Mouse (Mus musculus) lung, embryonic 16.5 days (tissue): ENCODE measurements around the gene Nit1. TPM values are rescaled to one million over a fixed set of nuclear protein-coding genes. Genes with fewer than 3 reads are reported as not detected.

Experiments
- ATAC-seq: fragments of 200-750 bp; cut with Nextera tagmentation; 2 replicates; pipeline ENCODE4 v1.8.0; 2017; ENCODE audit warnings: low read depth, mild to moderate bottlenecking, moderate library complexity
- H3K27ac ChIP-seq: fragments of 300-500 bp; sonication (generic); 2 replicates; pipeline ENCODE4 v1.5.1; 2014; ENCODE audit warnings: mild to moderate bottlenecking, control low read depth, low read length
- H3K27me3 ChIP-seq: fragments of 300-500 bp; sonication (generic); 2 replicates; pipeline ENCODE4 v1.6.1; 2014; ENCODE audit warnings: low read depth, low read length, mixed read lengths; ENCODE audit not compliant: control insufficient read depth, insufficient read depth
- H3K36me3 ChIP-seq: fragments of 300-500 bp; sonication (generic); 2 replicates; pipeline ENCODE4 v1.6.1; 2014; ENCODE audit warnings: low read length; ENCODE audit not compliant: control insufficient read depth, insufficient read depth
- H3K4me1 ChIP-seq: fragments of 300-500 bp; sonication (generic); replicated peaks from 2 replicates; pipeline ENCODE4 v1.6.1; 2014; ENCODE audit warnings: low read length, mixed read lengths; ENCODE audit not compliant: control insufficient read depth, insufficient read depth
- H3K4me2 ChIP-seq: fragments of 300-500 bp; sonication (generic); 2 replicates; pipeline ENCODE4 v1.6.1; 2014; ENCODE audit warnings: low read depth, low read length, control low read depth
- H3K4me3 ChIP-seq: fragments of 300-500 bp; sonication (generic); 2 replicates; pipeline ENCODE4 v1.5.1; 2014; ENCODE audit warnings: mild to moderate bottlenecking, low read length, control low read depth
- H3K9ac ChIP-seq: fragments of 300-500 bp; sonication (generic); 2 replicates; pipeline ENCODE4 v1.6.1; 2014; ENCODE audit warnings: low read length, control low read depth
- H3K9me3 ChIP-seq: fragments of 300-500 bp; sonication (generic); 2 replicates; pipeline ENCODE4 v1.6.1; 2016; ENCODE audit warnings: low read length; ENCODE audit not compliant: control insufficient read depth
- WGBS: fragments of 180-500 bp; shearing (Covaris S2); extraction: QIAGEN DNeasy Blood & Tissue Kit; methylation state at CpG from one replicate; pipeline ENCODE4 v1.1.7; 2014; 5-methylcytosine and 5-hydroxymethylcytosine counted together
- polyA plus RNA-seq: library from polyadenylated mRNA; unstranded; fragments of >200 nt; fragmentation: Nextera tagmentation; extraction: Ambion mirVana; gene quantifications from 2 replicates; pipeline ENCODE4 v1.2.1, GENCODE M21; 2015

Gene Nit1
- 43.5 and 44.9 TPM in 2 replicates for polyA plus RNA-seq

- WGBS, result 1% methylated on average over 53 of the region's 53 CpGs
- Histone ChIP-seq H3K4me1 (peaks cover 11% of the 10 kb centered on the region), H3K4me2 (peak within 1 kb of the TSS; percentile 81), H3K27me3 (no peaks in the 10 kb centered on the region), H3K4me3 (peak within 1 kb of the TSS; percentile 79), H3K9me3 (peaks cover 4% of the 10 kb centered on the region; the same call in 1 of the 2 replicates), H3K36me3 (peaks cover 16% of the 10 kb centered on the region), H3K9ac (peak within 1 kb of the TSS; percentile 82), H3K27ac (peak within 1 kb of the TSS; percentile 26)
- ATAC-seq, result peak; percentile 94
These were observed at the start of gene Nit1, which contains the start of gene Pfdn2 for GRCm38 (mm10) chr1:171345225-171346094. Gene Nit1, minus strand, starts transcription at chr1:171345646. Gene Pfdn2, plus strand, starts transcription at chr1:171345670.

- Histone ChIP-seq H3K27ac (no peak overlapping the region), H3K4me3 (no peak overlapping the region), H3K9me3 (no peaks in the 10 kb centered on the region), H3K9ac (no peak overlapping the region), H3K4me2 (no peak overlapping the region), H3K4me1 (no peaks in the 10 kb centered on the region), H3K36me3 (no peaks in the 10 kb centered on the region), H3K27me3 (no peaks in the 10 kb centered on the region)
- peak; percentile 50; the same call in 1 of the 2 replicates for ATAC-seq
- 62% methylated on average over 4 of the region's 4 CpGs for WGBS
These were observed 44.7 kb upstream of the Nit1 start for GRCm38 (mm10) chr1:171390101-171390500.

- Histone ChIP-seq H3K4me3 (peak within 1 kb of the TSS; percentile 13; the same call in 1 of the 2 replicates), H3K4me1 (no peaks in the 10 kb centered on the region), H3K9ac (no peak within 1 kb of the TSS), H3K36me3 (no peaks in the 10 kb centered on the region), H3K27ac (no peak within 1 kb of the TSS; the same call in 1 of the 2 replicates), H3K9me3 (no peaks in the 10 kb centered on the region), H3K4me2 (no peak within 1 kb of the TSS), H3K27me3 (no peaks in the 10 kb centered on the region)
- 0 out of 2 replicates have a peak, but pooled peaks have one; percentile 35 for ATAC-seq
- WGBS, result 69% methylated on average over 15 of the region's 15 CpGs
These were observed 43.1 kb upstream of the Nit1 start, which contains the start of gene Arhgap30 for GRCm38 (mm10) chr1:171388376-171389102. Gene Arhgap30, plus strand, starts transcription at chr1:171388954.

GRCm38 (mm10) chr1:171387099-171387498, 41.7 kb upstream of the Nit1 start:
- Histone ChIP-seq H3K4me3 (no peak overlapping the region), H3K4me1 (no peaks in the 10 kb centered on the region), H3K27me3 (no peaks in the 10 kb centered on the region), H3K4me2 (no peak overlapping the region), H3K9ac (no peak overlapping the region), H3K36me3 (no peaks in the 10 kb centered on the region), H3K9me3 (no peaks in the 10 kb centered on the region), H3K27ac (no peak overlapping the region)
- 25% methylated on average over 6 of the region's 6 CpGs for WGBS
- peak; percentile 23; the same call in 1 of the 2 replicates for ATAC-seq

- no peak overlapping the region for H3K9ac ChIP-seq
- no peaks in the 10 kb centered on the region for H3K9me3 ChIP-seq
- H3K36me3 ChIP-seq, result no peaks in the 10 kb centered on the region
- peaks cover 2% of the 10 kb centered on the region; the same call in 1 of the 2 replicates for H3K27me3 ChIP-seq
- no peak for ATAC-seq
- H3K27ac ChIP-seq, result no peak overlapping the region
- H3K4me3 ChIP-seq, result no peak overlapping the region
- WGBS, result 54% methylated on average over 9 of the region's 9 CpGs
- no peak overlapping the region for H3K4me2 ChIP-seq
- H3K4me1 ChIP-seq, result 0 out of 2 replicates have a peak, but pooled peaks cover 2% of the 10 kb centered on the region
These were observed 39.7 kb upstream of the Nit1 start for GRCm38 (mm10) chr1:171385171-171385570.

GRCm38 (mm10) chr1:171384361-171384760, 38.9 kb upstream of the Nit1 start:
- no peak for ATAC-seq

GRCm38 (mm10) chr1:171382096-171382620, 36.7 kb upstream of the Nit1 start:
- H3K4me1 ChIP-seq, result peaks cover 5% of the 10 kb centered on the region
- H3K27ac ChIP-seq, result no peak overlapping the region
- no peak overlapping the region for H3K4me3 ChIP-seq
- H3K27me3 ChIP-seq, result peaks cover 2% of the 10 kb centered on the region; the same call in 1 of the 2 replicates
- ATAC-seq, result no peak
- WGBS, result 80% methylated on average over 11 of the region's 11 CpGs
- no peaks in the 10 kb centered on the region for H3K9me3 ChIP-seq
- H3K36me3 ChIP-seq, result no peaks in the 10 kb centered on the region
- H3K4me2 ChIP-seq, result no peak overlapping the region
- no peak overlapping the region for H3K9ac ChIP-seq

More at GRCm38 (mm10) chr1:171384361-171384760, 38.9 kb upstream of the Nit1 start:
- no peak overlapping the region for H3K27ac ChIP-seq
- H3K9ac ChIP-seq, result no peak overlapping the region
- no peak overlapping the region for H3K4me3 ChIP-seq
- WGBS, result 58% methylated on average over 9 of the region's 9 CpGs
- H3K4me2 ChIP-seq, result no peak overlapping the region
- no peaks in the 10 kb centered on the region for H3K9me3 ChIP-seq
- H3K27me3 ChIP-seq, result peaks cover 2% of the 10 kb centered on the region; the same call in 1 of the 2 replicates
- peaks cover 5% of the 10 kb centered on the region for H3K4me1 ChIP-seq
- H3K36me3 ChIP-seq, result no peaks in the 10 kb centered on the region

GRCm38 (mm10) chr1:171379935-171380599, 34.6 kb upstream of the Nit1 start:
- Histone ChIP-seq H3K27me3 (peaks cover 2% of the 10 kb centered on the region; the same call in 1 of the 2 replicates), H3K9me3 (no peaks in the 10 kb centered on the region), H3K4me3 (peak overlapping the region; percentile 26), H3K9ac (peak overlapping the region; percentile 29; the same call in 1 of the 2 replicates), H3K27ac (no peak overlapping the region), H3K4me2 (peak overlapping the region; percentile 53), H3K36me3 (no peaks in the 10 kb centered on the region), H3K4me1 (peaks cover 11% of the 10 kb centered on the region)
- 3% methylated on average over 31 of the region's 31 CpGs for WGBS
- ATAC-seq, result peak; percentile 73
